Mouse (Mus musculus): ENCODE measurements around the gene Cryzl1.
"Not testable (repeated sequence)": the region's sequence is repeated elsewhere in the genome, so short reads cannot be mapped to it uniquely, and the experiment has no call there.

Cryzl1 gene

GRCm38 (mm10) chr16:91686369-91686768, 42.4 kb downstream of the Cryzl1 start:
- no peak for DNase-seq

- DNase-seq, result peak; percentile 59 to 63
These were observed 43.2 kb downstream of the Cryzl1 start for GRCm38 (mm10) chr16:91685526-91685925.

- no peak for DNase-seq
These were observed 48.1 kb downstream of the Cryzl1 start for GRCm38 (mm10) chr16:91680656-91681055.

- DNase-seq, result no peak
These were observed 50.4 kb downstream of the Cryzl1 start for GRCm38 (mm10) chr16:91678147-91678911.

GRCm38 (mm10) chr16:91674500-91674899, 54.3 kb downstream of the Cryzl1 start:
- DNase-seq, result no peak

GRCm38 (mm10) chr16:91663795-91664194, 65.0 kb downstream of the Cryzl1 start:
- DNase-seq, result no peak

- no peak for DNase-seq
These were observed 66.4 kb downstream of the Cryzl1 start for GRCm38 (mm10) chr16:91662336-91662735.

- no peak for DNase-seq
These were observed 67.4 kb downstream of the Cryzl1 start for GRCm38 (mm10) chr16:91661397-91661796.

GRCm38 (mm10) chr16:91659798-91660197, 69.0 kb downstream of the Cryzl1 start:
- no peak for DNase-seq

GRCm38 (mm10) chr16:91658471-91658870, 70.3 kb downstream of the Cryzl1 start:
- DNase-seq, result no peak

GRCm38 (mm10) chr16:91657285-91657684, 71.5 kb downstream of the Cryzl1 start:
- no peak for DNase-seq

- no peak for DNase-seq
These were observed 73.5 kb downstream of the Cryzl1 start for GRCm38 (mm10) chr16:91655285-91655684.

- DNase-seq, result no peak
These were observed 76.6 kb downstream of the Cryzl1 start for GRCm38 (mm10) chr16:91652191-91652590.

- no peak for DNase-seq
These were observed 79.0 kb downstream of the Cryzl1 start for GRCm38 (mm10) chr16:91649781-91650180.

GRCm38 (mm10) chr16:91649246-91649645, 79.5 kb downstream of the Cryzl1 start:
- no peak for DNase-seq

- DNase-seq, result peak; percentile 77 to 78
These were observed 80.6 kb downstream of the Cryzl1 start for GRCm38 (mm10) chr16:91648220-91648550.

GRCm38 (mm10) chr16:91647461-91648219, 81.1 kb downstream of the Cryzl1 start, which contains the start of gene Son:
TSS of gene Son (plus strand) at chr16:91647506.
- peak; percentile 91 to 93 for DNase-seq

- DNase-seq, result peak; percentile 95
These were observed 81.9 kb downstream of the Cryzl1 start, which contains the start of gene Gart for GRCm38 (mm10) chr16:91646681-91647419. TSS of gene Gart (minus strand) at chr16:91646952.

GRCm38 (mm10) chr16:91645995-91646602, 82.7 kb downstream of the Cryzl1 start:
- peak; percentile 42 to 45 for DNase-seq

GRCm38 (mm10) chr16:91645420-91645819, 83.4 kb downstream of the Cryzl1 start:
- DNase-seq, result not testable (repeated sequence)

- no peak for DNase-seq
These were observed 83.9 kb downstream of the Cryzl1 start for GRCm38 (mm10) chr16:91644901-91645300.

GRCm38 (mm10) chr16:91640171-91640570, 88.6 kb downstream of the Cryzl1 start:
- no peak for DNase-seq

- DNase-seq, result no peak
These were observed 89.1 kb downstream of the Cryzl1 start for GRCm38 (mm10) chr16:91639636-91640035.
